Mouse (Mus musculus): ENCODE measurements around the gene Armc5.

Gene Armc5

DNA sequence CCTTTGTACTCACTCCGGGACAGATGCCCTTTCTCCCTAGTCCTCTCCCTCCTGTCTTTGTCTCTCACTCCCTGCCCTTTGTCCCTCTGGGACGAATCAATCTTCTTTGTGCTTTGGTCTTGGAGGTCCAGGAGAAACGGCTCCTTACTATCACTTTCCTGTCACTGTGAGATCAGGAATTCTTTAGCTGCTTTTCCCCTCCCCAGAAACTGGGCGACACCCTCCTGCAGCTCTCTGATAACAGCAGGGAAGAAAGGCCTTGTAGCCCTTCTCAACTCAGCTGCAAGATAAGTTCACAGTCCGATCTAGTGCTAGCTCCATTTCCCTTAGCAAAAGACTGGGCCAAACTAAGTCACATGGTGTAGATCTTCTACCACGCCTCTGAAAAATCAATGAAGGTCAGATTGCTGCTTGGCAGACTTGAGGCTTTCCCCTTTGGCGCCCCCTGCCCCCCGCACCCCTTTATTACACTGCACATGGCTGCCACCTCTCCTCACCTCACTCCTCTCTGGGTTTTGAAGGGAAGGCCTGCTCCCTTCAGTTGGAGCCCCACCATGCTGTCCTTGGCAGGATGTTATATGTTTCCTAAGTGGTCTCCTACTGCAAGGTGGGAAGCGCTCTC lies 51.9 kb downstream of the Armc5 start:
- no peak for DNase-seq (ENCODE audit: low spot score)
